Mouse (Mus musculus): ENCODE data around the gene 4932411N23Rik. TPM values are rescaled to one million over a fixed set of nuclear protein-coding genes. Genes with fewer than 3 reads are reported as not detected.
"Not testable (repeated sequence)": the region's sequence is repeated elsewhere in the genome, so short reads cannot be mapped to it uniquely, and the experiment has no call there.

Gene 4932411N23Rik
- not detected in 2 replicates for polyA plus RNA-seq (2014; fragmentation: Nextera tagmentation; extraction: Ambion mirVana)

DNA sequence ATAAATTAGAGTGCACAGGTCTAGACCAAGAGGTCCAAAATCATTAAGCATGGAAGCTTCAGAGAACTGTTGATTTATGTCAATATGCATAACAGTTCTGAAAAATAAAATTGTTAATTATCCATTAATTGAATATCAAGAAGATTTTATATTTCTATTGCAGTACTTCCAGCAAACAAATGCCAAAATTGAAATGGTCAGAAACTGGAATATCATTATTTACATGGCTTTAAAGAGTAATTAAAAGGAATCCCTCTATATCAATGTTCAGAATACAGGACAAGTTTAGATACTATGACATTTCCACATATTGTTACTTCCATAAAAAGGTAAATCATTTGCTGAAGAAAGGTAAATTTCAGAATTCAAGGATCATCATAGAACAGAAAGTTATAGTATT is at the start of gene 4932411N23Rik:
TSS of gene 4932411N23Rik (minus strand) at position 101 of the 400 bp plus-strand sequence.
- H3K36me3 ChIP-seq (ENCODE audit: control insufficient read depth, insufficient read depth, low read length), result no peaks in the 10 kb centered on the region
- H3K4me1 ChIP-seq (ENCODE audit: control insufficient read depth, insufficient read depth, low read length), result no peaks in the 10 kb centered on the region
- H3K9me3 ChIP-seq (ENCODE audit: control insufficient read depth, low read length), result no peaks in the 10 kb centered on the region
- no peak within 1 kb of the TSS for H3K4me3 ChIP-seq (ENCODE audit: low read depth, low read length)
- H3K4me2 ChIP-seq (ENCODE audit: low read depth, severe bottlenecking), result no peak within 1 kb of the TSS
- DNase-seq (ENCODE audit: low spot score) (no peak), ATAC-seq (ENCODE audit: insufficient number of reproducible peaks, low FRiP score, low TSS enrichment, low read depth) (no peak)
- no peaks in the 10 kb centered on the region for H3K27me3 ChIP-seq (ENCODE audit: control insufficient read depth, insufficient read depth, low read length)
- H3K27ac ChIP-seq (replicated peaks; ENCODE audit: low read depth, low read length), result no peak within 1 kb of the TSS
- no peak within 1 kb of the TSS for H3K9ac ChIP-seq (ENCODE audit: low read length)

DNA sequence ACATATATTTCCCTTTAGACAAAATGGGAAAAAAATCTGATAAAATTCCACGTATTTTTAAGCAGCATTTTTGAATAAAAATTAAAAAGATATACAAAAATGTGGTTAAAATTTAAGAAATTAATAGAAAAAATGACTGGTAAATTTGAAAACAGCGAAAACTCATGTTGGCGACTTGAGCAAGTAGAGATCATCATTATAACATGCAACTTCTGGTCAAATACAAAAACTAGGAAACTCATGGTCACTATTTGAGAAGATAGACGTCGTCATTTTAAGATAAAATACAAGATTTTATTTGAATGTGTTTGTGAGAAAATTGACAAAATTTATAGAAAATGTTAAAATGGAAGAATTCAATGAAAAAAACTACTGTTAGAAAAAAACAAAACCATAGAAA is 35.8 kb downstream of the 4932411N23Rik start:
- Histone ChIP-seq H3K27me3 (ENCODE audit: control insufficient read depth, insufficient read depth, low read length) (no peaks in the 10 kb centered on the region), H3K4me3 (ENCODE audit: low read depth, low read length) (no peak overlapping the region), H3K4me2 (ENCODE audit: low read depth, severe bottlenecking) (no peak overlapping the region), H3K9me3 (ENCODE audit: control insufficient read depth, low read length) (no peaks in the 10 kb centered on the region), H3K4me1 (ENCODE audit: control insufficient read depth, insufficient read depth, low read length) (no peaks in the 10 kb centered on the region), H3K36me3 (ENCODE audit: control insufficient read depth, insufficient read depth, low read length) (no peaks in the 10 kb centered on the region), H3K27ac (replicated peaks; ENCODE audit: low read depth, low read length) (no peak overlapping the region), H3K9ac (ENCODE audit: low read length) (no peak overlapping the region)
- ATAC-seq (ENCODE audit: insufficient number of reproducible peaks, low FRiP score, low TSS enrichment, low read depth) (no peak), DNase-seq (ENCODE audit: low spot score) (no peak)
- WGBS, result 83% methylated on average over 5 of the region's 5 CpGs

DNA sequence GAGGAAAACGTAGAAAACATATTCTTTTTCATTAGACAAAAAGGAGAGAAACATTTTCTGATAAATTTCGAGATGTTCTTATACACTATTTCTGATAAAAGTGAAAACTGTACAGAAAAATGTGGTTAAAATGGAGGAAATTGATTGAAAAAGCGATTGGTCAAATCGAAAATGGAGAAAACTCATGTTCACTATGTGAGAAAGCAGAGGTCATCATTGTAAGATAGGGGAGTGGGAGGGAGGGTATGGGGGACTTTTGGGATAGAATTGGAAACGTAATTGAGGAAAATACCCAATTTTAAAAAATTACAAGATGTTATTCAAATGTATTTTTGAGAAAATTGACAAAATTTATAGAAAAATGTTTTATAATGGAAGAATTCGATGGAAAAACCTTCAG is 38.0 kb downstream of the 4932411N23Rik start:
- not testable (repeated sequence) for H3K36me3 ChIP-seq (ENCODE audit: control insufficient read depth, insufficient read depth, low read length); H3K4me3 ChIP-seq (ENCODE audit: low read depth, low read length); H3K27ac ChIP-seq (replicated peaks; ENCODE audit: low read depth, low read length); H3K4me1 ChIP-seq (ENCODE audit: control insufficient read depth, insufficient read depth, low read length); H3K27me3 ChIP-seq (ENCODE audit: control insufficient read depth, insufficient read depth, low read length); H3K4me2 ChIP-seq (ENCODE audit: low read depth, severe bottlenecking); ATAC-seq (ENCODE audit: insufficient number of reproducible peaks, low FRiP score, low TSS enrichment, low read depth); H3K9ac ChIP-seq (ENCODE audit: low read length); H3K9me3 ChIP-seq (ENCODE audit: control insufficient read depth, low read length); DNase-seq (ENCODE audit: low spot score)
- 85% methylated on average over 5 of the region's 6 CpGs for WGBS

DNA sequence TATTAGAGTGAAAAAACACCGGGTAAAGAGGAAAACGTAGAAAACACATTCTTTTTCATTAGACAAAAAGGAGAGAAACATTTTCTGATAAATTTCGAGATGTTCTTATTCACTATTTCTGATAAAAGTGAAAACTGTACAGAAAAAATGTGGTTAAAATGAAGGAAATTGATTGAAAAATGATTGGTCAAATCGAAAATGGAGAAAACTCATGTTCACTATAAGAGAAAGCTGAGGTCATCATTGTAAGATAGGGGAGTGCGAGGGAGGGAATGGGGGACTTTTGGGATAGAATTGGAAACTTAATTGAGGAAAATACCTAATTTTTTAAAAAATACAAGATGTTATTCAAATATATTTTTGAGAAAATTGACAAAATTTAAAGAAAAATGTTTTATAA is 40.8 kb downstream of the 4932411N23Rik start:
- not testable (repeated sequence) for H3K9ac ChIP-seq (ENCODE audit: low read length); H3K36me3 ChIP-seq (ENCODE audit: control insufficient read depth, insufficient read depth, low read length); H3K4me2 ChIP-seq (ENCODE audit: low read depth, severe bottlenecking); DNase-seq (ENCODE audit: low spot score); ATAC-seq (ENCODE audit: insufficient number of reproducible peaks, low FRiP score, low TSS enrichment, low read depth); H3K27me3 ChIP-seq (ENCODE audit: control insufficient read depth, insufficient read depth, low read length); H3K9me3 ChIP-seq (ENCODE audit: control insufficient read depth, low read length); H3K27ac ChIP-seq (replicated peaks; ENCODE audit: low read depth, low read length); H3K4me3 ChIP-seq (ENCODE audit: low read depth, low read length); H3K4me1 ChIP-seq (ENCODE audit: control insufficient read depth, insufficient read depth, low read length)
- 84% methylated on average over 5 of the region's 5 CpGs for WGBS

DNA sequence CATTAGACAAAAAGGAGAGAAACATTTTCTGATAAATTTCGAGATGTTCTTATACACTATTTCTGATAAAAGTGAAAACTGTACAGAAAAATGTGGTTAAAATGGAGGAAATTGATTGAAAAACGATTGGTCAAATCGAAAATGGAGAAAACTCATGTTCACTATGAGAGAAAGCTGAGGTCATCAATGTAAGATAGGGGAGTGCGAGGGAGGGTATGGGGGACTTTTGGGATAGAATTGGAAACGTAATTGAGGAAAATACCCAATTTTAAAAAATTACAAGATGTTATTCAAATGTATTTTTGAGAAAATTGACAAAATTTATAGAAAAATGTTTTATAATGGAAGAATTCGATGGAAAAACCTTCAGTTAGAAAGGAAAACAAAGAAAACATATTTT is 42.2 kb downstream of the 4932411N23Rik start:
- not testable (repeated sequence) for H3K36me3 ChIP-seq (ENCODE audit: control insufficient read depth, insufficient read depth, low read length); H3K27me3 ChIP-seq (ENCODE audit: control insufficient read depth, insufficient read depth, low read length); DNase-seq (ENCODE audit: low spot score); H3K27ac ChIP-seq (replicated peaks; ENCODE audit: low read depth, low read length); H3K4me3 ChIP-seq (ENCODE audit: low read depth, low read length); H3K9me3 ChIP-seq (ENCODE audit: control insufficient read depth, low read length); ATAC-seq (ENCODE audit: insufficient number of reproducible peaks, low FRiP score, low TSS enrichment, low read depth); H3K4me1 ChIP-seq (ENCODE audit: control insufficient read depth, insufficient read depth, low read length); H3K9ac ChIP-seq (ENCODE audit: low read length); H3K4me2 ChIP-seq (ENCODE audit: low read depth, severe bottlenecking)
- 80% methylated on average over 5 of the region's 6 CpGs for WGBS

Other genes starting within 250 kb of the 4932411N23Rik start
- gene Gm382, start 224.1 kb upstream of the 4932411N23Rik start, polyA plus RNA-seq (2014; fragmentation: Nextera tagmentation; extraction: Ambion mirVana), result not detected in 2 replicates

Data from limb, embryonic 11.5 days (tissue).